Mouse (Mus musculus): ENCODE measurements around the gene Bdp1.

Gene Bdp1

DNA sequence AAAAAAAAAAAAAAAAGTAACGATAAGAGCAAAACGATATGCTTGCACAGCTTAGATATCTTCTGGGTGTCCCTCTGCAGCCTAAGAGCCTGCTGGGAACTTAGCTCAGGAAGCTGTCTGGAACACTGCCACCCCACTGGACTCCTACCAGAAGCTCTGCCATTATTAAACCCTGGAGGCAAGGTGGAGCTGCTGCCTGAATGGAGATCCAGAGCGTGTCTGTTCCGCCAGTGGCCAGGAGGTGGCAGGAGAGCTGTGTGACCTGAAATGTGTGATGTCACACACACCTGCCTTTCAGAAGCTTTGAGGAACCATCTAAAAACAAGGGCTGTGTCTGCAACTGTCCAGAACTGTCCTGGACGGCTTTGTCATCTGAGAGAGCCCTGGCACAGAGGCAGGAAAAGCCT lies 102.1 kb downstream of the Bdp1 start:
- peak; percentile 71 to 77 for DNase-seq (ENCODE audit: low spot score in 2 of 2)

DNA sequence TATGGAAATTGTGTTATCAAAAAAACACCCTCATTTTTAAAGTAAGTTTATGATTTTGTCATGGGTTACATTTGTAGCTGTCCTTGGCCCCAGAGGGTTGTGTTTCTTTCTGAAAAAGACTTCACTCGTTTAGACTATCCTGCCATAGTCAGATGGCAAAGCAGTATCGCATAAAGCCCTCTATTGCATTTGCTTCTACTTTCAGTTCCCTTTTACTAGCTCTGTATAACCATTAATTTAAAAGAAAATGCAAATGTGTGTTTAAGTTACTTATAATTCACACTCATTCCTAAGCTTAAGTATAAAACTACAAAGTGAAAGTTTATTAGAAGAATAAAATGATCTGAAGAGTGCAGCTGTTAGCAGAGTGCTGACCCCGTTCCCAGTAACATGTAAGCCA lies 104.8 kb downstream of the Bdp1 start:
- no peak for DNase-seq (ENCODE audit: low spot score in 2 of 2)

DNA sequence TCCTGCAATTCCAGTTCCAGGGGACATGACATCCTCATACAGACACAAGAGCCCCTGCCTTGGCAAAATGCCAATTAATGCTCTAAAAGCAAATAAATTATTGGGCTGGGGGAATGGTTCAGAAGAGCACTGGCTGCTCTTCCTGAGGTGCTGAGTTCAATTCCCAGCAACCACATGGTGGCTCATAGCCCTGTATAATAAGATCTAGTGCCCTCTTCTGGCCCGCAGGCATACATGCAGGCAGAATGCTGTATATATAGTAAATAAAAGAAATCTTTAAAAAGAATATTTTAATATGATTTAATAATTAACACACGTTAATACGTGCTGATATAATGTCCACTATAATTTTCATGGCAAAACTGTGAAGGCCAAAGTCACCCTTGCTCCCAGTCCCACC lies 105.8 kb downstream of the Bdp1 start:
- DNase-seq (ENCODE audit: low spot score in 2 of 2): no peak

DNA sequence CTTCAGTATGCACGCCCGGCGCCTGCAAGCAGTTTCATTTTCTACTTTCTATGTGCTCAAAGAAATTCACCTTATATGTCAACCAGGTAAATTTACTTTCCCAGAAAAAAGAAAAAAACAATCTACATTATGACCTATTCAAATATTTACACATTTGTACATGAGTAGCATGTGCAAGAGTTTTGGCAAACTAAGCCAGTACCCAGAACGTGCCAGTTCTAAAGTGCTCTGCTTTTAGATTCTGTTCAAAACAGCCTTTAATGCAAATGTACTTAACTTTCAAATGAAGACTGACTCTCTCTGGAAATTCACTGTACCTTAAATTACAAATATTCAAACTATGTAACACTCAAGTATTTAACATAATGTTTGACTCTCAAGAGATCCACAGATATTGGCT lies 114.3 kb downstream of the Bdp1 start:
- DNase-seq (ENCODE audit: low spot score in 2 of 2): no peak

DNA sequence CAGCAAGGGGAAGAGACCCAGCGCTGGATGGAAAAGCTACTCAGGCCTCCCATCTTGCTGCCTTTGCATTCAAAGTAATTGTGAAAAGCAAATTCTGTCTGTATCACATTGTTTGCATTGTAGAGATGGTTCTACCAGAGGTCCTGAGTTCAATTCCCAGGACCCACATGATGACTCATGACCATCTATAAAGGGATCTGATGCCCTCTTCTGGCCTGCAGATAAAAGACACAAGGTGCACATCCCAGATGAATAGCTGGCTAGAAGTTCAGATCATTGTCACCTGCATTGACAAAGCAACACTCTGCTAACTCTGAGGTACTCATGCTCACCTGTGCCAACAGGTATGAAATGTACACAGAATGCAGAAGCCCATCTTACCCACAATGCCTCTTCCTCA lies 120.5 kb downstream of the Bdp1 start:
- DNase-seq (ENCODE audit: low spot score in 2 of 2): no peak

DNA sequence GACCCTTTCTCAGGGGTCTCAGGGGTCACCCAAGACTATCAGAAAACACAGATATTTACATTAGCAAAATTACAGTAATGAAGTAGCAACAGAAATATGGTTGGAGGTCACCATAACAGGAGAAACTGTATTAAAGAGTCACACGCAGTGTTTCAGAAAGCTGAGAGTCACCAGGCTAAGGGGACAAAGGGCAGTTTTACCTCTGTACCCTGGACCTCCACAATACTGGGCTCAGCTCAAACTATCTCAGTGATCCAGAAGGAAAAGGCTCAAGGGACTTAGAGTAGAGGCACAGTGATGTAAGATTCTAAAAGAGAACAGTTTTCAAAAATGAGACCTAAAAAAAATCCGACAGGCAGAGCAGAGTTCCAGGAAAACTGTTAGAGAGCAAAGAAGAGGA lies 124.5 kb downstream of the Bdp1 start:
- DNase-seq (ENCODE audit: low spot score in 2 of 2): no peak

DNA sequence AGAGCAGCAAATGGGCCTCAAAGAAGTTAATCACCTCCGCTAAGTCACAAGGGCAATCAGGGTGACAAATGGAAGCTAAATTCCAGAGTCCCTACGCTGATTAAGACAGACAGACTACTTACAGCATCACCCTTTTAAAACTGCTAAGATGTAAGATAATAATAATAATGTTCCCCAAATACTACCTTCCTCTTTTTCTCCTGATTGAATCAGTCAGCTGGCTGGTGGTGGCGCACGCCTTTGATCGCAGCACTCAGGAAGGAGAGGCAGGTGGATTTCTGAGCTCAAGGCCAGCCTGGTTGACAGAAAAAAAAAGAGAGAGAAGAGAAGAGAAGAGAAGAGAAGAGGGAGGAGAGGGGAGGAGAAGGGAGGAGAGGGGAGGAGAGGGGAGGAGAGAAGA lies 133.8 kb downstream of the Bdp1 start:
- DNase-seq (ENCODE audit: low spot score in 2 of 2): no peak
